Mouse (Mus musculus) kidney, embryonic 14.5 days (tissue): Measurements from ENCODE around the gene Disp3. TPM values are rescaled to one million over a fixed set of nuclear protein-coding genes. Genes with fewer than 3 reads are reported as not detected.

Source experiments
- ATAC-seq: fragments of 200-750 bp; cut with Nextera tagmentation; 2 replicates; pipeline ENCODE4 v1.8.0; 2017; ENCODE audit warnings: moderate number of reproducible peaks, mild to moderate bottlenecking, moderate TSS enrichment, moderate library complexity; ENCODE audit not compliant: low FRiP score, low TSS enrichment
- H3K27ac ChIP-seq: fragments of 300-500 bp; sonication (generic); 2 replicates; pipeline ENCODE4 v1.5.1; 2014; ENCODE audit warnings: low read depth, mild to moderate bottlenecking, low read length, moderate library complexity, mixed read lengths
- H3K27me3 ChIP-seq: fragments of 300-500 bp; sonication (generic); 2 replicates; pipeline ENCODE4 v1.6.1; 2014; ENCODE audit warnings: mild to moderate bottlenecking, low read length; ENCODE audit not compliant: control insufficient read depth, insufficient read depth
- H3K36me3 ChIP-seq: fragments of 300-500 bp; sonication (generic); 2 replicates; pipeline ENCODE4 v1.6.1; 2014; ENCODE audit warnings: low read length, mixed read lengths; ENCODE audit not compliant: control insufficient read depth, insufficient read depth
- H3K4me1 ChIP-seq: fragments of 300-500 bp; sonication (generic); 2 replicates; pipeline ENCODE4 v1.6.1; 2014; ENCODE audit warnings: low read length, mixed read lengths; ENCODE audit not compliant: control insufficient read depth, insufficient read depth
- H3K4me2 ChIP-seq: fragments of 300-500 bp; sonication (generic); replicated peaks from 2 replicates; pipeline ENCODE4 v1.6.1; 2014; ENCODE audit warnings: low read depth, mild to moderate bottlenecking, low read length
- H3K4me3 ChIP-seq: fragments of 300-500 bp; sonication (generic); 2 replicates; pipeline ENCODE4 v1.5.1; 2014; ENCODE audit warnings: mild to moderate bottlenecking, low read length
- H3K9ac ChIP-seq: fragments of 300-500 bp; sonication (generic); 2 replicates; pipeline ENCODE4 v1.6.1; 2014; ENCODE audit warnings: low read depth, mild to moderate bottlenecking, low read length, moderate library complexity
- H3K9me3 ChIP-seq: fragments of 300-500 bp; sonication (generic); 2 replicates; pipeline ENCODE4 v1.6.1; 2016; ENCODE audit warnings: low read length; ENCODE audit not compliant: control insufficient read depth
- WGBS: fragments of 180-500 bp; shearing (Covaris S2); extraction: QIAGEN DNeasy Blood & Tissue Kit; methylation state at CpG from one replicate; pipeline ENCODE4 v1.1.7; 2014; 5-methylcytosine and 5-hydroxymethylcytosine counted together
- polyA plus RNA-seq: library from polyadenylated mRNA; unstranded; fragments of >200 nt; fragmentation: Nextera tagmentation; extraction: Ambion mirVana; gene quantifications from 2 replicates; pipeline ENCODE4 v1.2.1, GENCODE M21; 2014

Disp3 gene
- polyA plus RNA-seq, 1 experiment from 2014 or later = 0.34 TPM

DNA sequence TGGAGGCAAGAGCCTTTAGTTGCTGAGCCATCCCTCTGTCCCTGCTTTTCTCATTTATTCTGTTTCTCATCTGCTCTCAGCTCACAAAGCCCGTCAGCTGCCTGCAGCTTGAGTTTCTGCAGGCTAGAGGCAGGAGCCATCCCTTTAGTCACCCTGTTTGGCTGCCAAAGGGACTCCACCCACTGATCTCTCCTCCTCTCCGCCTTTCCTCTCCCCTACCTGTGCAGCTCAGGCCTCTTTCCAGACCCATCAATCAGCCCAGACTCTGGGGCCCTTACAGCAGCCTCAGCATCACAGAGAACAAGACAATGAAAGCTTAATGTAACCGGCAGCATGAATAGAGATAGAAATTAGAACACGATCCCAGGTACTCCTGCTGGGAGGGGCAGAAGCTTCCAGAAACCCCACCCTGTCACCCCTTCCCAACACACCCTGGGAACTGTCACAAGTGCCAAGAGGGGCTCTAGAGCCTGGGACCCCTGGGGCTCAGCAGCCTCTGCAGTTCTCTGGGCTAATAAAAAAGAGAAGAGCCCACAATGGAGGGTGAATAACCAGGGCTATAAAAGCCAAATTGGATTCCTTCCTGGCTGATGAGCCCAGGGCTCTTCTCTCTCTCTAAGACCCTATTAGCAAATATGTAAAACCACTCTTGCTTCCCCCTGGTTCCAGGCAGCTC is 10.8 kb downstream of the Disp3 start:
- Histone ChIP-seq H3K4me3 (no peak overlapping the region), H3K27ac (no peak overlapping the region), H3K27me3 (peaks cover 15% of the 10 kb centered on the region), H3K4me2 (no peak overlapping the region), H3K4me1 (no peaks in the 10 kb centered on the region), H3K36me3 (no peaks in the 10 kb centered on the region), H3K9ac (no peak overlapping the region), H3K9me3 (no peaks in the 10 kb centered on the region)
- WGBS = 10% methylated on average over 4 of the region's 4 CpGs
- ATAC-seq = no peak

DNA sequence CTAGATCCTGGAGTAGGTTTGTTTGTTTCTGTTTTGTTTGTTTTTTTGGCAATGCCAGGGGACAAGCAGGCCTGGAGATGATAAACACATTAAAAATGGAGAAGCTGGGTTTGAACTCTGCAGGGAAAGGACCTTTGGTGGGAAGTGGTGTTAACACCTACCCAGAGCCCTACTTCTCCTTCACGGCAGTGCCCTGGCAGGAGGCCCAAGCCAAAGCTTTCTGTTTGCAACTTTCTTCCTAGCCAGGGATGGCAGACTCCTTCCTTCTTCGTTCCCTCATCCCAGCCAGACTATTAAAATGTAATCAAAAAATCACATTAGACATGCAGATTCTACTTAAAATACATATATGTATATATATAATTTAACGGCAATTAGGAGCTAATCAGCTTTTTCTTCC is 13.1 kb downstream of the Disp3 start:
- H3K36me3 ChIP-seq = no peaks in the 10 kb centered on the region
- H3K4me3 ChIP-seq = no peak overlapping the region
- WGBS = 70% methylated on average over 3 of the region's 3 CpGs
- no peak for ATAC-seq
- no peak overlapping the region for H3K9ac ChIP-seq
- H3K27me3 ChIP-seq = peaks cover 32% of the 10 kb centered on the region
- no peak overlapping the region for H3K27ac ChIP-seq
- H3K4me1 ChIP-seq = no peaks in the 10 kb centered on the region
- H3K4me2 ChIP-seq = no peak overlapping the region
- H3K9me3 ChIP-seq = no peaks in the 10 kb centered on the region

DNA sequence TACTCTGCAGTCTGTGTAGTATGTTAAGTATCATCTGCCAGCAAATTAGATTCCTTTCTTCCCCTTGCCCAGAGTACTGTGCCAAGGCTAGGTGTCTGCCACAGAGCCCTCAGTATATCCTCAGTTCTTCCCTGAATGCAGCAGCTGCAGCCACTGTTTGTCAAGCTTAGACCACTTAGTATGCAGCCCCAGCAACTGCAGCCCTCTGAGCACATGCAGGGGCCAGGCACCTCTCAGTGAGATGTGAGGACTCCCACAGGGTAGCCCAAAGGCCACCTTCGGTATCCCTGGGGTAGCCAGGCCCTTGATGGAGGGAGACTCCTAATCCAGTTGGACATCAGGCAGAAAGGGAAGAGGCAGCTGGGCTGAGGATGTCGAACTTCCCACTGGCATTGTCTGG is 14.5 kb downstream of the Disp3 start:
- Histone ChIP-seq H3K36me3 (no peaks in the 10 kb centered on the region), H3K27me3 (peaks cover 32% of the 10 kb centered on the region), H3K4me2 (no peak overlapping the region), H3K27ac (no peak overlapping the region), H3K9me3 (no peaks in the 10 kb centered on the region), H3K4me1 (no peaks in the 10 kb centered on the region), H3K4me3 (no peak overlapping the region), H3K9ac (no peak overlapping the region)
- no peak for ATAC-seq
- 20% methylated on average over 2 of the region's 2 CpGs for WGBS

DNA sequence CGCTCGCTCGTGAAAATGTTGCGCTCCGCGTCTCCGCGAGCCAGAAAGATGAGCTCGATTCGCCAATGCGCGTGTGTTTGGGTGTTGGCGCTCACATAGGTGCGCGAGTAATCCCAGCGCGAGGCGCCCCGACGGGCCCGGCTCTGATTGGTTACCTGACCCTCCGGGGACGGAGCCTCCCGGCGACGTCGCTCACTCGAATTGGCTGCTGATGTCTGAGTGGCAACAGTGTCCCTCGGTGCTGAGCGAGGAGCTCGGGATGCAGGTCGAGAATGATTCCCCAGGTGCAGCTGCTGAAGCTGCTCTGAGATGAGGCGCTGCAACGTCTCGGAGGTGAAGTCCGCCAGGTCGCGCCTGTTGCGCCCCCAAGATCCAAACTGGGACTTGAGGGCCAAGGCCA is 16.1 kb downstream of the Disp3 start:
- Histone ChIP-seq H3K27me3 (peaks cover 32% of the 10 kb centered on the region), H3K9ac (no peak overlapping the region), H3K27ac (no peak overlapping the region), H3K36me3 (no peaks in the 10 kb centered on the region), H3K4me3 (peak overlapping the region; percentile 8), H3K9me3 (no peaks in the 10 kb centered on the region), H3K4me1 (no peaks in the 10 kb centered on the region), H3K4me2 (peak overlapping the region; percentile 21; the same call in 1 of the 2 replicates)
- ATAC-seq = no peak
- 5% methylated on average over 39 of the region's 39 CpGs for WGBS

DNA sequence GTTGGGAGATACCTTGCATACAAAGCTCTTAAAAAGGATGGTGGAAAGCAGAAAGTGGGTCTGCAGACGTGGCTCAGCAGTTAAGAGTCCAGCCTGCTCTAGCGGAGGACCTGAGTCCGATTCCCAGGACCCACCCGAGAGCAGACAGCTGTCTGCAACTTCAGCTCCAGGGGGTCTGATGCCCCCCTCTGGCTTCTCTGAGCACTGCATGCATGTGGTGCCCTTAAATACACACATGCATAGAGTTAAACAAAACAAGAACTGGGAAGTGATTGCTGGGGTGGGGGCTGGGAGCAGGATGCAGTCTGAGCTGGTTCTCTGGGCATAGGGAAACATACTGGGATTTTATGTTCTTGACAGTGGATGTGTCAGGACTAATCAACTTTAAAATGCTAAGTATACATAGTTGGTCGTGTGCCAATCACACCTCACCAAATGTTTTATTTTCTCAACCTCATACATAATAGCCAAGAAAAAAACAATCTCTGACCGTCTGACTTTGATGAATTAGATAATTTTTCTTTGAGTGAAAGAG is 20.7 kb downstream of the Disp3 start:
- 84% methylated on average over 6 of the region's 6 CpGs for WGBS
- no peak overlapping the region for H3K4me2 ChIP-seq
- H3K27ac ChIP-seq = no peak overlapping the region
- H3K27me3 ChIP-seq = peaks cover 19% of the 10 kb centered on the region
- no peaks in the 10 kb centered on the region for H3K9me3 ChIP-seq
- ATAC-seq = no peak
- H3K4me3 ChIP-seq = no peak overlapping the region
- no peaks in the 10 kb centered on the region for H3K36me3 ChIP-seq
- H3K4me1 ChIP-seq = no peaks in the 10 kb centered on the region
- H3K9ac ChIP-seq = no peak overlapping the region

DNA sequence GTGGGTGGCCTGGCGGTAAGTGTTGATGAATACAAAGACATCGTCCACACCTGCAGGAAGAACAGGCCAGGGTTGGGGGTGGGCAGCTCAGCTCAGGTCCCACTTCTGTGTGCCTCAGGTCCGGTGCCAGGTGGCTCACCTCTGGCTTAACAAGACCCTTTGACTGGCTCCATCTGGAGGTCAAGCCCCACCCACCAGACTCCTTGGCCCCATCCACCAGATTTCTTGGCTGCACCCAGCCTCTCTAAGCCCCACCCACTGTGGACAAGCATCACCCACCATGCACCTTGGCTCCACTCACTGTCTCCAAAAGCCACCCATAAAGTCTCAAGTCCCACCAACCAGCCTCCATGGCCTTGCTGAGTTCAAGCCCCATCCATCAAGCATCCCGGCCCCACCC is 27.8 kb downstream of the Disp3 start:
- Histone ChIP-seq H3K36me3 (no peaks in the 10 kb centered on the region), H3K4me3 (no peak overlapping the region), H3K27me3 (no peaks in the 10 kb centered on the region), H3K27ac (no peak overlapping the region), H3K4me1 (no peaks in the 10 kb centered on the region), H3K4me2 (no peak overlapping the region), H3K9me3 (no peaks in the 10 kb centered on the region), H3K9ac (no peak overlapping the region)
- 91% methylated on average over 4 of the region's 4 CpGs for WGBS
- ATAC-seq = no peak

DNA sequence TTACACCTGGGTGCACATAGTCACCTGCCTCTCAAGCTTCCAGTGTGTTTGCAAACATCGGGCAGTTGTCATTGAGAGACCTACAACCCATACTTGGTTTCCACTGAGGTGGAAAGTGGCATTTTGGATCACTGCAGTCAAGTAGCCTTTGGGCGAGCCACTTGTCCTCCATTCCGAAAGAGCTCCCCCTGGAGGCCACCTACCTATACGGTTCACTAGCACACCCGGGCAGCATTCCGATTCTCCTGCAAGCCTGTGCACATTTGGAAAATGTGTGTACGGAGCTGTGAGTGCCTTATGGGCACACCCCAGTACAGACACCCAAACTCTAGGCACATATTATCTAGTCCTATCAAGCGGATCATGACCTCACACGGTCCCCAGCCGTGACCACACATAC is 38.4 kb downstream of the Disp3 start:
- peaks cover 8% of the 10 kb centered on the region; the same call in 1 of the 2 replicates for H3K9me3 ChIP-seq
- H3K4me3 ChIP-seq = no peak overlapping the region
- WGBS = 48% methylated on average over 10 of the region's 10 CpGs
- H3K36me3 ChIP-seq = no peaks in the 10 kb centered on the region
- H3K27ac ChIP-seq = no peak overlapping the region
- H3K4me2 ChIP-seq = no peak overlapping the region
- H3K9ac ChIP-seq = no peak overlapping the region
- H3K4me1 ChIP-seq = no peaks in the 10 kb centered on the region
- ATAC-seq = no peak
- H3K27me3 ChIP-seq = peaks cover 2% of the 10 kb centered on the region; the same call in 1 of the 2 replicates

DNA sequence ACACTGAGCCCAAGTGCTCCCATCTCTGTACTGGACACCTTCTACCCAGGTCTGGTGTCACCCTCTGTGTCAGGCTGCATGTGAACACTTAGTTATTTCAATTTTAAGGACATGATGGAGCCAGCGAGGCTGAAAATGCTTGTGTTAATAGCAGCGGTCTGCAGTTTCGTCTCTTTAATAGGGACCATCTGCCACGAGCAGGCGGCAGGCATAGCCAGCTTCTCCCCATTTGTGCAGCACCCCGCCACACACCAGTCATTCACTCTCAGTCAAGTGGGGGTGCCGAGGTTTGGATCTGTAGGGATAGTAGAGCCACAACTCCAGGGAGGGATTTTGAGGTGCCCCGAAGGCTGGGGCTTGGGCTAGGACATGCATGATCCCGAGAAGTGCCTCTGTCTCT is 47.4 kb downstream of the Disp3 start:
- no peaks in the 10 kb centered on the region for H3K36me3 ChIP-seq
- ATAC-seq = no peak
- no peaks in the 10 kb centered on the region for H3K27me3 ChIP-seq
- 79% methylated on average over 9 of the region's 9 CpGs for whole genome bisulfite sequencing
- H3K4me1 ChIP-seq = no peaks in the 10 kb centered on the region
- H3K4me2 ChIP-seq = no peak overlapping the region
- H3K4me3 ChIP-seq = no peak overlapping the region
- H3K9ac ChIP-seq = no peak overlapping the region
- no peak overlapping the region for H3K27ac ChIP-seq
- peaks cover 4% of the 10 kb centered on the region; the same call in 1 of the 2 replicates for H3K9me3 ChIP-seq

DNA sequence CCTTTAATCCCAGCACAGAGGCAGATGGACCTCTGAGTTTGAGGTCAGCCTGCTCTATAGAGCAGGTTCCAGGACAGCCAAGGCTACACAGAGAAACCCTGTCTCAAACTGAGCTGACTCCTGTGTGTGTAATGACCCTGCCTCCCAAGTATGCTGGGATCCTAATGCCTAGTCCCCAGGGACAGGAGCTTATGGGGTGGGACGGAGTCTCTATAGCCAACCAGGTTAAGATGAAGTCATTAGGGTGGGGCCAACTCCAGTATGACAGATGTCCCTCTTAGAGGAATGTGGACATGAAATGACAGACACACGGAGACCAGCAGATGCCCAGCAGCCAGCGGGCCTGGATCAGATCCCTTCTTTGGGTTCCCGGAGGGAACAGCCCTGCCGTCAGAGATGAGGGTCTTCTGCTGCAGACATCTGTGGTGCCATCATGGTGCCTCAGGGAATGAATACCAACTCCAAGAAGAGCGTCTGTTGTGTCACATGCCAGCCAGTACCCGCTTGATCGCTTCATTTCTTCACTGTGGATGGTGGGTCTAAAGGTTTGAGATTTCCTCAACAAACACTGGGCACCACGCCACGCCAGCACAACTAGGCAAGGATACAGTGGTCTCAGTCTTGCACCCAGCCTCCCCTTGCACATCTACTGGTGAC is 48.2 kb downstream of the Disp3 start:
- Histone ChIP-seq H3K4me1 (no peaks in the 10 kb centered on the region), H3K27ac (no peak overlapping the region), H3K27me3 (no peaks in the 10 kb centered on the region), H3K4me2 (no peak overlapping the region), H3K4me3 (no peak overlapping the region), H3K36me3 (no peaks in the 10 kb centered on the region), H3K9ac (no peak overlapping the region), H3K9me3 (no peaks in the 10 kb centered on the region)
- ATAC-seq = no peak
- 89% methylated on average over 10 of the region's 10 CpGs for whole genome bisulfite sequencing
